Mouse (Mus musculus): ENCODE results near the gene Cdc26. TPM values are rescaled to one million over a fixed set of nuclear protein-coding genes. Genes with fewer than 3 reads are reported as not detected.
A peak's percentile ranks its signal among the peaks of the same experiment; 100 is the strongest.

The Cdc26 gene
- 10 to 100 TPM; 65.6 to 66.9 TPM for total RNA-seq (2021)

GRCm38 (mm10) chr4:62408601-62409282 lies at the start of gene Cdc26, which contains the start of gene Prpf4:
Gene Cdc26, minus strand, starts transcription at chr4:62408642.
Gene Prpf4, plus strand, starts transcription at chr4:62408797.
- intact Hi-C loops (cut with DNase I) = no loop called here
- peak; percentile 99 for DNase-seq

- intact Hi-C loops (cut with DNase I) = no loop called here
- DNase-seq = peak; percentile 36
Observed at GRCm38 (mm10) chr4:62454995-62455394, 46.6 kb upstream of the Cdc26 start.

GRCm38 (mm10) chr4:62440986-62441385 lies 32.5 kb upstream of the Cdc26 start:
- DNase-seq = no peak
- intact Hi-C loops (cut with DNase I) = no loop called here

GRCm38 (mm10) chr4:62440544-62440943 lies 32.1 kb upstream of the Cdc26 start:
- DNase-seq = peak; percentile 23
- intact Hi-C loops (cut with DNase I) = no loop called here

- DNase-seq = no peak
- intact Hi-C loops (cut with DNase I) = no loop called here
Observed at GRCm38 (mm10) chr4:62439793-62440192, 31.4 kb upstream of the Cdc26 start.

- no peak for DNase-seq
- intact Hi-C loops (cut with DNase I) = no loop called here
Observed at GRCm38 (mm10) chr4:62437871-62438270, 29.4 kb upstream of the Cdc26 start.

- intact Hi-C loops (cut with DNase I) = no loop called here
Observed at GRCm38 (mm10) chr4:62437256-62437778, 28.9 kb upstream of the Cdc26 start.

GRCm38 (mm10) chr4:62435081-62435480 lies 26.6 kb upstream of the Cdc26 start, which contains the start of gene Rnf183:
Gene Rnf183, minus strand, starts transcription at chr4:62435252.
- intact Hi-C loops (cut with DNase I) = no loop called here
- DNase-seq = no peak

More at GRCm38 (mm10) chr4:62437256-62437778, 28.9 kb upstream of the Cdc26 start:
- DNase-seq = no peak

- intact Hi-C loops (cut with DNase I) = no loop called here
- no peak for DNase-seq
Observed at GRCm38 (mm10) chr4:62433939-62434870, 25.8 kb upstream of the Cdc26 start.

- DNase-seq = no peak
Observed at GRCm38 (mm10) chr4:62431522-62431921, 23.1 kb upstream of the Cdc26 start.

GRCm38 (mm10) chr4:62430678-62431077 lies 22.2 kb upstream of the Cdc26 start:
- no peak for DNase-seq
- intact Hi-C loops (cut with DNase I) = no loop called here

More at GRCm38 (mm10) chr4:62431522-62431921, 23.1 kb upstream of the Cdc26 start:
- intact Hi-C loops (cut with DNase I) = no loop called here

GRCm38 (mm10) chr4:62429616-62430015 lies 21.2 kb upstream of the Cdc26 start:
- intact Hi-C loops (cut with DNase I) = no loop called here
- no peak for DNase-seq

GRCm38 (mm10) chr4:62427978-62428758 lies 19.7 kb upstream of the Cdc26 start:
- intact Hi-C loops (cut with DNase I) = no loop called here
- no peak for DNase-seq

GRCm38 (mm10) chr4:62425891-62426290 lies 17.4 kb upstream of the Cdc26 start:
- intact Hi-C loops (cut with DNase I) = no loop called here
- no peak for DNase-seq

- intact Hi-C loops (cut with DNase I) = no loop called here
- no peak for DNase-seq
Observed at GRCm38 (mm10) chr4:62419091-62419490, 10.6 kb upstream of the Cdc26 start.

GRCm38 (mm10) chr4:62418448-62418847 lies 10.0 kb upstream of the Cdc26 start:
- no peak for DNase-seq
- intact Hi-C loops (cut with DNase I) = no loop called here

GRCm38 (mm10) chr4:62411606-62412005 lies 3.2 kb upstream of the Cdc26 start:
- intact Hi-C loops (cut with DNase I) = no loop called here
- no peak for DNase-seq

GRCm38 (mm10) chr4:62410325-62410724 lies 1.9 kb upstream of the Cdc26 start:
- DNase-seq = no peak
- intact Hi-C loops (cut with DNase I) = no loop called here

GRCm38 (mm10) chr4:62409615-62410014 lies 1.2 kb upstream of the Cdc26 start:
- intact Hi-C loops (cut with DNase I) = no loop called here

GRCm38 (mm10) chr4:62407730-62408582 lies 486 bp downstream of the Cdc26 start:
- DNase-seq = peak; percentile 35
- intact Hi-C loops (cut with DNase I) = no loop called here

More at GRCm38 (mm10) chr4:62409615-62410014, 1.2 kb upstream of the Cdc26 start:
- no peak for DNase-seq

Data from left cerebral cortex, postnatal 4 days (tissue).